Mouse (Mus musculus) lung, embryonic 14.5 days (tissue): ENCODE results near the gene Pkp1. TPM values are rescaled to one million over a fixed set of nuclear protein-coding genes. Genes with fewer than 3 reads are reported as not detected.
A peak's percentile ranks its signal among the peaks of the same experiment; 100 is the strongest.

Experiments
- ATAC-seq: fragments of 200-750 bp; cut with Nextera tagmentation; 2 replicates; pipeline ENCODE4 v1.8.0; 2017; ENCODE audit warnings: mild to moderate bottlenecking, moderate TSS enrichment, moderate library complexity; ENCODE audit not compliant: insufficient read depth
- DNase-seq: peaks from one replicate; pipeline ENCODE4 v3.0.0-alpha.2; 2015
- H3K27ac ChIP-seq: fragments of 300-500 bp; sonication (generic); 2 replicates; pipeline ENCODE4 v1.5.1; 2014; ENCODE audit warnings: low read depth, mild to moderate bottlenecking, moderate library complexity
- H3K27me3 ChIP-seq: fragments of 300-500 bp; sonication (generic); 2 replicates; pipeline ENCODE4 v1.6.1; 2014; ENCODE audit warnings: low read length, control low read depth; ENCODE audit not compliant: insufficient read depth
- H3K36me3 ChIP-seq: fragments of 300-500 bp; sonication (generic); 2 replicates; pipeline ENCODE4 v1.6.1; 2014; ENCODE audit warnings: control low read depth; ENCODE audit not compliant: insufficient read depth
- H3K4me1 ChIP-seq: fragments of 300-500 bp; sonication (generic); 2 replicates; pipeline ENCODE4 v1.6.1; 2014; ENCODE audit warnings: antibody characterized with exemption, control low read depth; ENCODE audit not compliant: insufficient read depth
- H3K4me2 ChIP-seq: fragments of 300-500 bp; sonication (generic); 2 replicates; pipeline ENCODE4 v1.6.1; 2014; ENCODE audit warnings: mild to moderate bottlenecking
- H3K4me3 ChIP-seq: fragments of 300-500 bp; sonication (generic); 2 replicates; pipeline ENCODE4 v1.5.1; 2014; ENCODE audit warnings: low read depth, low read length
- H3K9ac ChIP-seq: fragments of 300-500 bp; sonication (generic); 2 replicates; pipeline ENCODE4 v1.6.1; 2014
- H3K9me3 ChIP-seq: fragments of 300-500 bp; sonication (generic); 2 replicates; pipeline ENCODE4 v1.6.1; 2016; ENCODE audit warnings: low read depth, low read length, control low read depth
- CTCF ChIP-seq: IDR thresholded peaks from 2 replicates; pipeline ENCODE4 v1.5.1; 2016; ENCODE audit warnings: antibody characterized with exemption, low read depth
- WGBS: fragments of 180-500 bp; shearing (Covaris S2); extraction: QIAGEN DNeasy Blood & Tissue Kit; methylation state at CpG from one replicate; pipeline ENCODE4 v1.1.7; 2014; 5-methylcytosine and 5-hydroxymethylcytosine counted together
- polyA plus RNA-seq: library from polyadenylated mRNA; unstranded; fragments of >200 nt; fragmentation: Nextera tagmentation; extraction: Ambion mirVana; gene quantifications from 2 replicates; pipeline ENCODE4 v1.2.1, GENCODE M21; 2014

Gene Pkp1
- polyA plus RNA-seq, 1 experiment from 2014 or later, result 0.09 TPM

- DNase-seq (peak; percentile 57), ATAC-seq (no peak)
- WGBS, result 66% methylated on average over 12 of the region's 12 CpGs
- no peak overlapping the region for H3K27ac ChIP-seq
- H3K9ac ChIP-seq, result no peak overlapping the region
- H3K36me3 ChIP-seq, result no peaks in the 10 kb centered on the region
- H3K9me3 ChIP-seq, result no peaks in the 10 kb centered on the region
- no peaks in the 10 kb centered on the region for H3K4me1 ChIP-seq
- H3K27me3 ChIP-seq, result no peaks in the 10 kb centered on the region
- H3K4me2 ChIP-seq, result no peak overlapping the region
- peak; percentile 64 for TF ChIP-seq CTCF
- no peak overlapping the region for H3K4me3 ChIP-seq
Observed at GRCm38 (mm10) chr1:135850722-135851512, 68.1 kb downstream of the Pkp1 start.

DNA sequence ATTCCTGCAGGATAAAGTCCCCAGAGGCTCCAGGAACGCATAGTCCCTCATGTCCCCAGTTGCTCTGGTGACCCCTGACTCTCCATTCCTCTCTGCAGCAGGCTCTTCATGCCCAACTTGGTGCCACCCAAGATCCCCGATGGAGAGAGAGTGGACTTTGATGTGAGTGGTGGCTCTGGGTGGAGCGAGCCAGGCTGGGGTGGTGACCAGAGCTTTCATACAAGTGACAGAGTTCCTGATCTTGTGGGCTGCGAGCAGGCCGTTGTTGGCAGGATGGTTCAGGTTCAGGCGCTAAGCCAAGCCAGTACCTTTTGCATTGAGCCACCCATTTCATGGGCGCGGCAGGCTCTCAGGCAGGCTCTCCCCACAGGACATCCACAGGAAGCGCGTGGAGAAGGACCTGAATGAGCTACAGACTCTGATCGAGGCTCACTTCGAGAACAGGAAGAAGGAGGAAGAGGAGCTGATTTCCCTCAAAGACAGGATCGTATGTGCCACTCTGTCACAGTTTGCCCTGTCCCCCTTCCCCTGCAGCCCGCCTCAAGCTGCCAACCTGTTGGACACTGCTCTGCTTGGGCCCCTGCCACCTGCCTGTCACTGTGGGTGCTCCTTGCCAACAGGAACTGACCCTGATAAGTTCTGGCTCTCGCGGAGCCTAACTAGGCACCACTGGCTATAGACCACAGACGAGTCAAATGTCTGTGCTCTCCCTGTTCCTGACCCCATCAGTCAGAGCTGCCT, 71.2 kb downstream of the Pkp1 start:
- no peak for TF ChIP-seq CTCF
- Histone ChIP-seq H3K36me3 (no peaks in the 10 kb centered on the region), H3K27ac (no peak overlapping the region), H3K27me3 (no peaks in the 10 kb centered on the region), H3K4me1 (no peaks in the 10 kb centered on the region), H3K4me2 (no peak overlapping the region), H3K9ac (no peak overlapping the region), H3K4me3 (no peak overlapping the region), H3K9me3 (no peaks in the 10 kb centered on the region)
- no peak for DNase-seq
- ATAC-seq, result no peak
- WGBS, result 75% methylated on average over 17 of the region's 17 CpGs

DNA sequence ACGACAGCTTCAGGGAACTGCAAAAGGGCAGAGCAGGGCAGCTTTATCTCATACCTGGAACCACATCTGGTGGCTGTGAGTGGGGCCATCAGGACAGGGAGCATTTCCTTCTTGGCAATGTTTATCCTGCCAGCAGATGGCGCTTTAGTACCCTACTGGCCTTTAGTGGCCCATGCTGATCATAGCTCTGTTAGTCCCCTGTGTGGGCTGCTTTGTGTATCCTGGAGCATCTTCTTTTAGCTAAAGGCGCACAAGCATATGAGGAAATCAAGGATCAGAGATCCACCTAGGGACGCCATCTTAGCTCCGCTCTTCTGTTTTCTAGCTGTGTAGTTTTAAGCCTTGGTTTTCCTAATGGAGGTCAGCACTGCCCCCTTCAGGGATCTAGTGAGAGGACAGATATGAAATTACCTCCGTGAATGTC, 71.9 kb downstream of the Pkp1 start:
- DNase-seq (peak; percentile 80), ATAC-seq (0 out of 2 replicates have a peak, but pooled peaks have one; percentile 7)
- TF ChIP-seq CTCF, result peak; percentile 78
- no peaks in the 10 kb centered on the region for H3K36me3 ChIP-seq
- no peaks in the 10 kb centered on the region for H3K27me3 ChIP-seq
- H3K27ac ChIP-seq, result no peak overlapping the region
- no peak overlapping the region for H3K4me3 ChIP-seq
- no peaks in the 10 kb centered on the region for H3K9me3 ChIP-seq
- 34% methylated on average over 6 of the region's 6 CpGs for WGBS
- H3K4me1 ChIP-seq, result no peaks in the 10 kb centered on the region
- no peak overlapping the region for H3K4me2 ChIP-seq
- no peak overlapping the region for H3K9ac ChIP-seq

DNA sequence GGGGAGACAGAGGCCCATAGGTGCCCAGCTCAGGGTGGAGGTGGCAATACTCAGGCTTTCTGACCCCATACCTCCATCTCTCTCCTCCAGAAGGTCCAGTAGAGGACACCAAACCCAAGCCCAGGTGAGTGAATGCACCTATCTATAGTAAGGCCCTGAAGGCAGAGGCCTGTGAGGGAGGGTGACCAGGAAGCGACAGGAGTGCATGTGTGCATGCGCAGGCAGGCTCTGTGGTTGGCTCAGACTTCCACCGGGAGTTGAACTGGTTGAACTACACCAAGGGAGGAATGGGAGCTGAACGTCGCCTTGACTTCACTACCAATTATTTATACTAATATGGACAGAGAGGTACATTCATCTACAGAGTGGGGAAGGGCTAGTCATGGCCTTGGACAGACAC, 72.4 kb downstream of the Pkp1 start:
- Histone ChIP-seq H3K27ac (no peak overlapping the region), H3K27me3 (no peaks in the 10 kb centered on the region), H3K36me3 (no peaks in the 10 kb centered on the region), H3K9me3 (no peaks in the 10 kb centered on the region), H3K4me2 (no peak overlapping the region), H3K9ac (no peak overlapping the region), H3K4me1 (no peaks in the 10 kb centered on the region), H3K4me3 (no peak overlapping the region)
- WGBS, result 79% methylated on average over 5 of the region's 5 CpGs
- DNase-seq (no peak), ATAC-seq (no peak)
- TF ChIP-seq CTCF, result no peak

GRCm38 (mm10) chr1:135844481-135844880, 74.5 kb downstream of the Pkp1 start:
- Histone ChIP-seq H3K9me3 (no peaks in the 10 kb centered on the region), H3K4me1 (no peaks in the 10 kb centered on the region), H3K9ac (no peak overlapping the region), H3K36me3 (no peaks in the 10 kb centered on the region), H3K27ac (no peak overlapping the region), H3K4me2 (no peak overlapping the region), H3K27me3 (no peaks in the 10 kb centered on the region), H3K4me3 (no peak overlapping the region)
- DNase-seq, result peak; percentile 64
- TF ChIP-seq CTCF, result no peak
- 59% methylated on average over 6 of the region's 6 CpGs for WGBS
- ATAC-seq, result no peak

DNA sequence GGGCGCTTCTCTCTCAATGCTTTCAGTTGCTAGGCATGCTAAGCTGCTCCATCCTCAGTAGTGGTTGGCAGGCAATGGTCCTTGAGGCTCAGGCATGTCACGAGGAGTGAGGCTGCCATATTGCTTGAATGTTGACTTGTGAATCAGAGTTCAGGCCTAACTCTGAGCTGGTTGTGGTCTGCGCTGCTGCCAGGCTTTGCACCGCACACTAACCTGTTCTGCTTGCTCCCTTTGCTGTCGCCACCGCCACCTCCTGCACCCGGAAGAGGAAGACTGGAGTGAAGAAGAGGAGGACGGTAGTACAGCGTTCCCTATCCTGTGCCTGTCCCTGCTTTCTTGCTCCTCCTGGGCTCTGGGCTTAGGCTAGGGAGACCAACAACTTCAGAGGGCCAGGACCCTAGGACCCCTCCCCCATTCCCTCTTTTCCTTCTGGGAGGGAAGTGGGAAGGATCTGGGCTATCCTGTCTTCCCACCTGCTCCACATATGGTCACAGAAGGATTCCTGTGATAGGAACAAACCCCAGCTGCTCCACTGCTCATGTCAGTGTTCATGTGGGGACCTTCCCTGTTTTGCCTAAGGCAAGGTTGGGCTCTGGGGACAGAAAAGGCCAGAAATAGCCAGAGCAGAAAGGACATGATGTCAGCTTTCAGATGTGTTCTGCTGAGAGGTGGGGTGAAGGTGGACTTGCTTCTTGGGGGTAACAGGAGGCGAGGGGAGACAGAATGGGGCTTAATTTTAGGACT, 75.3 kb downstream of the Pkp1 start:
- TF ChIP-seq CTCF, result no peak
- DNase-seq, result no peak
- no peak overlapping the region for H3K27ac ChIP-seq
- H3K4me2 ChIP-seq, result no peak overlapping the region
- no peak overlapping the region for H3K4me3 ChIP-seq
- H3K4me1 ChIP-seq, result no peaks in the 10 kb centered on the region
- H3K36me3 ChIP-seq, result no peaks in the 10 kb centered on the region
- H3K27me3 ChIP-seq, result no peaks in the 10 kb centered on the region
- 86% methylated on average over 10 of the region's 10 CpGs for WGBS
- no peaks in the 10 kb centered on the region for H3K9me3 ChIP-seq
- H3K9ac ChIP-seq, result no peak overlapping the region
- ATAC-seq, result no peak
